Mouse (Mus musculus) lung, postnatal 0 days (tissue): ENCODE results near the gene Nkx2-4.

Source experiments
- CTCF ChIP-seq: IDR thresholded peaks from 2 replicates; pipeline ENCODE4 v1.5.1; 2016; ENCODE audit warnings: antibody characterized with exemption, mild to moderate bottlenecking
- EP300 ChIP-seq: IDR thresholded peaks from 2 replicates; pipeline ENCODE4 v1.6.1; 2016; ENCODE audit warnings: antibody characterized with exemption, mild to moderate bottlenecking, control low read depth

DNA sequence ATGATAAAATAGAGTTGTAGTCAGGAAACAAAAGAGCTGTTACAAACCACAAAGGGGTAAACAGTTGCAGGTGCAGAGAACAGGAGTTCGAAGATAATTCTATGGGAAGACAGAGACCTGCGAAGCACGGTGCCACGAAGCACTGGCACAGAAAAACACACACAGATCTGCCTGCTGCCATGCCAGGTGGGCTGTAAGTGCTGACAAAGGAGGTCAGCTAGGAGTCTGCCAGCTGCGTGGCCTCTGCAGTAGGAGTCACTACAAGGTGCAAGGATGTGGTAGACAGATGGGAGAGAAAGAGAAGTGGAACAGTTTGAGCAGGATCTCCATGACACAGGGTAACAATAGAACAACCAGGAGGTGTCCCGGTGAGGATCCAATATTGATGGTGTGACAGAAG, 42.1 kb upstream of the Nkx2-4 start:
- TF ChIP-seq CTCF (no peak), EP300 (no peak)
